8 mouse cellular contexts compared by ENCODE assay signal in genomic region chr3:131489657-131490142, GRCm38 (mm10). TPM values are rescaled to one million over a fixed set of nuclear protein-coding genes. Genes with fewer than 3 reads are reported as not detected.
DNase-seq lines count a peak whose midpoint lies in the region; ATAC-seq and TF ChIP-seq lines count a peak whose summit lies in the region.

No protein-coding gene starts in this region.

- under 1% methylated on average over 22 of the region's 36 CpGs for WGBS in hindbrain, embryonic 16.5 days
- under 1% methylated on average over 36 of the region's 36 CpGs for WGBS in limb, embryonic 12.5 days
- WGBS in midbrain, embryonic 10.5 days, result under 1% methylated on average over 36 of the region's 36 CpGs

- peak overlapping the region; percentile 99 for H3K4me2 ChIP-seq in hindbrain, embryonic 16.5 days (ENCODE audit: low read length)
- H3K4me2 ChIP-seq in limb, embryonic 12.5 days, result peak overlapping the region; percentile 92

- peaks cover 6% of the 10 kb centered on the region for H3K4me1 ChIP-seq in hindbrain, embryonic 16.5 days (ENCODE audit: control insufficient read depth, insufficient read depth, low read depth, low read length)
- H3K4me1 ChIP-seq in limb, embryonic 12.5 days (replicated peaks), result peaks cover 13% of the 10 kb centered on the region
- peaks cover 22% of the 10 kb centered on the region for H3K4me1 ChIP-seq in midbrain, embryonic 10.5 days

- peak overlapping the region; percentile 81 for H3K9ac ChIP-seq in hindbrain, embryonic 16.5 days (ENCODE audit: low read depth, low read length)
- H3K9ac ChIP-seq in limb, embryonic 12.5 days (replicated peaks), result peak overlapping the region; percentile 70

- DNase-seq in ovary, postnatal 36 days (ENCODE audit: low spot score), result peak; percentile 70
- DNase-seq in ovary, postnatal 14 days (ENCODE audit: low spot score), result no peak
- DNase-seq in cerebellum, adult 9-10 months, result peak; percentile 68
- peak; percentile 75 for DNase-seq in gastrocnemius, adult 2 months
- no peak for DNase-seq in midbrain, embryonic 10.5 days (ENCODE audit: low spot score)

- peak overlapping the region; percentile 88 for H3K4me3 ChIP-seq in gastrocnemius, adult 2 months
- peak overlapping the region; percentile 88 for H3K4me3 ChIP-seq in hindbrain, embryonic 16.5 days (ENCODE audit: low read length)
- H3K4me3 ChIP-seq in limb, embryonic 12.5 days (replicated peaks), result peak overlapping the region; percentile 75
- peak overlapping the region; percentile 83 for H3K4me3 ChIP-seq in midbrain, embryonic 10.5 days

- no peak for TF ChIP-seq CTCF in gastrocnemius, adult 2 months (IDR thresholded peaks at IDR 0.05)

- peaks cover 15% of the 10 kb centered on the region for H3K27me3 ChIP-seq in hindbrain, embryonic 16.5 days (replicated peaks; ENCODE audit: control insufficient read depth, insufficient read depth, low read length)
- H3K27me3 ChIP-seq in limb, embryonic 12.5 days, result peaks cover 42% of the 10 kb centered on the region
- H3K27me3 ChIP-seq in midbrain, embryonic 10.5 days (ENCODE audit: low read depth, poor library complexity, severe bottlenecking), result peaks cover 76% of the 10 kb centered on the region

- ATAC-seq in hindbrain, embryonic 16.5 days, result peak; percentile 87
- peak; percentile 32 for ATAC-seq in limb, embryonic 12.5 days (ENCODE audit: insufficient number of reproducible peaks, insufficient read depth, low FRiP score, low TSS enrichment, low read depth)
- ATAC-seq in inflammation-experienced regulatory T-cells, adult 6 months, result no peak

- no peaks in the 10 kb centered on the region for H3K9me3 ChIP-seq in hindbrain, embryonic 16.5 days (ENCODE audit: control insufficient read depth, low read length)
- no peaks in the 10 kb centered on the region for H3K9me3 ChIP-seq in limb, embryonic 12.5 days
- H3K9me3 ChIP-seq in midbrain, embryonic 10.5 days (replicated peaks), result no peaks in the 10 kb centered on the region

- peak overlapping the region; percentile 92 for H3K27ac ChIP-seq in gastrocnemius, adult 2 months
- H3K27ac ChIP-seq in hindbrain, embryonic 16.5 days (ENCODE audit: low read depth, low read length), result peak overlapping the region; percentile 54; the same call in 1 of the 2 replicates
- H3K27ac ChIP-seq in limb, embryonic 12.5 days, result 0 out of 2 replicates have a peak overlapping the region, but pooled peaks have one; percentile 29
- H3K27ac ChIP-seq in midbrain, embryonic 10.5 days (replicated peaks), result peak overlapping the region; percentile 86

- intact Hi-C loops in gastrocnemius, adult 2 months (cut with DNase I), result no loop called here

- H3K36me3 ChIP-seq in hindbrain, embryonic 16.5 days (ENCODE audit: control insufficient read depth, insufficient read depth, low read length), result no peaks in the 10 kb centered on the region
- H3K36me3 ChIP-seq in limb, embryonic 12.5 days, result no peaks in the 10 kb centered on the region
- no peaks in the 10 kb centered on the region for H3K36me3 ChIP-seq in midbrain, embryonic 10.5 days

RNA-seq across cellular contexts. Expression of gene Sgms2, which starts 1.5 kb away (rescaled TPM):
- total RNA-seq in gastrocnemius, adult 2 months (2021), result 1 to 10 TPM; 1.7 to 2.4 TPM
- polyA plus RNA-seq in hindbrain, embryonic 16.5 days (2015; fragmentation: Nextera tagmentation; extraction: Ambion mirVana), result 2.6 and 3.1 TPM in 2 replicates
- polyA plus RNA-seq in limb, embryonic 12.5 days (2016; fragmentation: Nextera tagmentation; extraction: Ambion mirVana), result 4.3 and 4.5 TPM in 2 replicates
- 0.48 and 0.59 TPM in 2 replicates for polyA plus RNA-seq in midbrain, embryonic 10.5 days (2016; fragmentation: Nextera tagmentation; extraction: Ambion mirVana)
- under 1 TPM in 2 of 3 experiments, not detected in 1; 0.06 to 0.09 TPM for polyA plus RNA-seq in inflammation-experienced regulatory T-cells, adult 6 months (2017; shearing (Covaris generic))

Comparison
In these comparisons a context has a peak if more than half of its experiments do, and no peak if none do; other contexts are left out.
1. DNase-seq: peak in ovary, postnatal 36 days (single experiment), cerebellum, adult 9-10 months (single experiment) and gastrocnemius, adult 2 months (single experiment); none in ovary, postnatal 14 days (single experiment) and midbrain, embryonic 10.5 days (single experiment).
2. H3K27ac ChIP-seq: peak in every context shown above with its lines; median percentile 92 in gastrocnemius, adult 2 months; 86 in midbrain, embryonic 10.5 days; 54 in hindbrain, embryonic 16.5 days; 29 in limb, embryonic 12.5 days.
3. Peak in every context shown above with its lines, with median percentiles within 50 percentile points of each other: H3K4me3 ChIP-seq.